Mouse (Mus musculus) C3H10T1/2 (cell line): Measurements from ENCODE around the gene Olfr775. TPM values are rescaled to one million over a fixed set of nuclear protein-coding genes. Genes with fewer than 3 reads are reported as not detected.

ENCODE experiments used
- polyA plus RNA-seq, 2 experiments: library from polyadenylated mRNA; unstranded; fragments of >200 nt; fragmentation: generic; extraction: Trizol; gene quantifications; one replicate each; pipeline ENCODE4 v1.2.1; 2012; ENCODE audit warnings: missing spikeins in 2 of 2

Olfr775 gene
- polyA plus RNA-seq, result not detected

DNA sequence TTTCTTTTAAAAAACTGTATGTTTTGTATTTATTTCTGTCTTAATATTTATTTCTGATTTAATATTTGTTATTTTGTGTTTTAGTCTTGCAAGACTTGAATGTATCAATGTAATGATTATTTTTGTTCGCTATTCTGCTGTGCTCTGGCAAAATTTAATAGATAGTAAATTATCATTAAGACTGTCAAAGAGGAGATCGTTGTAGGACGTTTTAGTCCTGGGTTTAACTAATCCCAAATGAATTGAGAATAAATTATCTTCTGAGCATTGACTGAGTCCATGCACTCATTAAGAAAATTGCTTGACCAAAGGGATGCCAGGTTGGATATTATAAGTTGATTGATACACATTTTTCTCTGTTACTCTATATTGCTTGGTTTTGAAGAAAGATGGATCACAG lies at the start of gene Olfr775:
TSS of gene Olfr775 (plus strand) at position 301 of the 400 bp plus-strand sequence.

GRCm38 (mm10) chr10:129235904-129236303 lies 12.3 kb upstream of the Olfr775 start, which contains the start of gene Olfr774:
Gene Olfr774, plus strand, starts transcription at chr10:129236204.

GRCm38 (mm10) chr10:129258827-129259226 lies 10.6 kb downstream of the Olfr775 start, which contains the start of gene Olfr776:
Gene Olfr776, plus strand, starts transcription at chr10:129259127.

DNA sequence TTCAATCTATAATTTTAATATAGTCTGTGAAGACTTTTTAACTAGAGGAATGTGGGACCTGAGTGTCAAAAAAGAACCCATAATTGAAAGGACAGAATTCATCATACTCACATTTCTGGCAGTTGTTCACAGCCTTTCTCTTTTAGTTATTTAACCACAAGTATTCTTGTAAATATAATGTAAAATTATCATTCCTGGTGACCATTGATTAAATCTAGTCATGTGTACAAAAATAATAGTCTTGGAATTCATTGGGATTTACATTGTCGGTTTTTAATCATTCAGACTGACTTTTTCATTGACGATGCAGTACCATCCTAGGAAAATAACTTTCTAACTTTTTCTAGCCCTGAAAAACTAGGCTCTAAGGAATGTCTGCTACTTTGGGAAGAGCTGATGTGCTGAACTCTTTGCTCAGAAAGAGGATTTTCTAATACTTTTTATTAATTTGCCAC lies 22.9 kb downstream of the Olfr775 start, which contains the start of gene Olfr777:
TSS of gene Olfr777 (minus strand) at position 405 of the 455 bp plus-strand sequence.

Other genes with a start within 250 kb of the Olfr775 start
- not detected for gene Olfr763, start 237.6 kb upstream of the Olfr775 start, polyA plus RNA-seq
- not detected for gene Olfr764-ps1, start 208.5 kb upstream of the Olfr775 start, polyA plus RNA-seq
- gene Olfr765, start 198.4 kb upstream of the Olfr775 start, polyA plus RNA-seq, result not detected
- gene Olfr766-ps1, start 179.4 kb upstream of the Olfr775 start, polyA plus RNA-seq, result not detected
- not detected for gene Olfr767, start 165.5 kb upstream of the Olfr775 start, polyA plus RNA-seq
- gene Olfr768, start 149.0 kb upstream of the Olfr775 start, polyA plus RNA-seq, result not detected
- gene Olfr769, start 130.6 kb upstream of the Olfr775 start, polyA plus RNA-seq, result not detected
- not detected for gene Olfr770, start 109.4 kb upstream of the Olfr775 start, polyA plus RNA-seq
- not detected for gene Olfr771, start 83.7 kb upstream of the Olfr775 start, polyA plus RNA-seq
- gene Olfr772, start 70.5 kb upstream of the Olfr775 start, polyA plus RNA-seq, result not detected
- gene Olfr773, start 61.0 kb upstream of the Olfr775 start, polyA plus RNA-seq, result not detected
- gene Olfr774, start 12.2 kb upstream of the Olfr775 start, polyA plus RNA-seq, result not detected
- not detected for gene Olfr776, start 10.7 kb downstream of the Olfr775 start, polyA plus RNA-seq
- not detected for gene Olfr777, start 23.1 kb downstream of the Olfr775 start, polyA plus RNA-seq
- gene Olfr780, start 69.7 kb downstream of the Olfr775 start, polyA plus RNA-seq, result not detected
- not detected for gene Olfr781, start 80.4 kb downstream of the Olfr775 start, polyA plus RNA-seq
- gene Olfr782, start 100.4 kb downstream of the Olfr775 start, polyA plus RNA-seq, result not detected
- under 1 TPM in 1 of 2 experiments, not detected in 1; 0.02 TPM for gene Olfr784, start 135.7 kb downstream of the Olfr775 start, polyA plus RNA-seq
- not detected for gene Olfr785, start 157.0 kb downstream of the Olfr775 start, polyA plus RNA-seq
- not detected for gene Olfr786, start 178.9 kb downstream of the Olfr775 start, polyA plus RNA-seq
- not detected for gene Olfr787, start 213.4 kb downstream of the Olfr775 start, polyA plus RNA-seq
- gene Olfr788, start 222.6 kb downstream of the Olfr775 start, polyA plus RNA-seq, result not detected
- gene Olfr789, start 236.3 kb downstream of the Olfr775 start, polyA plus RNA-seq, result not detected